Mouse (Mus musculus) heart, adult 2 months (tissue): ENCODE measurements around the gene Ptpre. TPM values are rescaled to one million over a fixed set of nuclear protein-coding genes. Genes with fewer than 3 reads are reported as not detected.
"Not testable (repeated sequence)": the region's sequence is repeated elsewhere in the genome, so short reads cannot be mapped to it uniquely, and the experiment has no call there.

Experiments used
- DNase-seq, 2 experiments: peaks; one replicate each; pipeline ENCODE4 v3.0.0; 2021
- H3K27ac ChIP-seq: fragments of 200-600 bp; 2 replicates; pipeline ENCODE4 v1.8.1; 2022
- H3K27me3 ChIP-seq: fragments of 200-500 bp; 2 replicates; pipeline ENCODE4 v1.6.1; 2012; ENCODE audit warnings: mild to moderate bottlenecking, low read length, inconsistent platforms, mixed read lengths; ENCODE audit not compliant: control insufficient read depth, insufficient read depth
- H3K36me3 ChIP-seq: fragments of 200-500 bp; 2 replicates; pipeline ENCODE4 v1.6.1; 2012; ENCODE audit warnings: low read length, inconsistent platforms; ENCODE audit not compliant: control insufficient read depth, insufficient read depth
- H3K4me1 ChIP-seq: fragments of 200-500 bp; 2 replicates; pipeline ENCODE4 v1.6.1; 2011; ENCODE audit warnings: low read length; ENCODE audit not compliant: control insufficient read depth, insufficient read depth
- H3K4me3 ChIP-seq: fragments of 200-600 bp; 2 replicates; pipeline ENCODE4 v1.8.1; 2022
- H3K79me2 ChIP-seq: fragments of 200-500 bp; replicated peaks from 2 replicates; pipeline ENCODE4 v1.6.1; 2012; ENCODE audit warnings: mild to moderate bottlenecking, inconsistent platforms, low read length, moderate library complexity, mixed read lengths; ENCODE audit not compliant: control insufficient read depth, insufficient read depth
- H3K9ac ChIP-seq: fragments of 200-500 bp; 2 replicates; pipeline ENCODE4 v1.6.1; 2012; ENCODE audit warnings: low read depth, mild to moderate bottlenecking, control low read depth, inconsistent platforms, low read length, mixed read lengths
- CTCF ChIP-seq: fragments of 200-600 bp; IDR thresholded peaks from 2 replicates; pipeline ENCODE4 v1.8.1; 2022; ENCODE audit warnings: antibody characterized with exemption, mild to moderate bottlenecking, moderate library complexity
- EP300 ChIP-seq: fragments of 200-500 bp; IDR thresholded peaks from 2 replicates; pipeline ENCODE4 v1.6.1; 2011; ENCODE audit warnings: low read depth, low read length, control low read depth; ENCODE audit not compliant: insufficient read depth
- POLR2A ChIP-seq: fragments of 200-500 bp; IDR thresholded peaks from 2 replicates; pipeline ENCODE4 v1.6.1; 2011; ENCODE audit warnings: mild to moderate bottlenecking, low read depth, low read length, control low read depth; ENCODE audit not compliant: insufficient read depth
- WGBS: fragments of 180-500 bp; shearing (Covaris S2); methylation state at CpG from one replicate; pipeline ENCODE4 v1.1.7; 2018; 5-methylcytosine and 5-hydroxymethylcytosine counted together
- intact Hi-C: fragments of 180-260 bp; cut with DNase I; formaldehyde crosslinking; loops from one replicate; pipeline ENCODE4 v1.15.1; 2025
- polyA plus RNA-seq: library from polyadenylated mRNA; depleted of rRNA; stranded (reverse); fragments of >200 nt; gene quantifications from 2 replicates; pipeline ENCODE4 v1.2.3, GENCODE M21; 2012
- total RNA-seq, 2 experiments: library from RNA; stranded (reverse); gene quantifications; 2 replicates each; pipeline ENCODE4 v1.2.3; 2021

The Ptpre gene
- total and polyA plus RNA-seq, 3 experiments: 2.8 to 4.1 (median 3.1) TPM

- peak; percentile 42 to 69 for DNase-seq
- H3K27ac ChIP-seq: no peak overlapping the region
- H3K4me1 ChIP-seq: no peaks in the 10 kb centered on the region
- no peaks in the 10 kb centered on the region for H3K79me2 ChIP-seq
- 0 out of 2 replicates have a peak, but pooled peaks have one; percentile 23 for TF ChIP-seq EP300
- no peak for TF ChIP-seq CTCF
- TF ChIP-seq POLR2A: no peak
- H3K4me3 ChIP-seq: no peak overlapping the region
- intact Hi-C loops: no loop called here
- WGBS: 38% methylated on average over 8 of the region's 8 CpGs
- H3K27me3 ChIP-seq: no peaks in the 10 kb centered on the region
- no peak overlapping the region for H3K9ac ChIP-seq
- no peaks in the 10 kb centered on the region for H3K36me3 ChIP-seq
Measured at GRCm38 (mm10) chr7:135676722-135677121, 139.4 kb downstream of the Ptpre start.

DNA sequence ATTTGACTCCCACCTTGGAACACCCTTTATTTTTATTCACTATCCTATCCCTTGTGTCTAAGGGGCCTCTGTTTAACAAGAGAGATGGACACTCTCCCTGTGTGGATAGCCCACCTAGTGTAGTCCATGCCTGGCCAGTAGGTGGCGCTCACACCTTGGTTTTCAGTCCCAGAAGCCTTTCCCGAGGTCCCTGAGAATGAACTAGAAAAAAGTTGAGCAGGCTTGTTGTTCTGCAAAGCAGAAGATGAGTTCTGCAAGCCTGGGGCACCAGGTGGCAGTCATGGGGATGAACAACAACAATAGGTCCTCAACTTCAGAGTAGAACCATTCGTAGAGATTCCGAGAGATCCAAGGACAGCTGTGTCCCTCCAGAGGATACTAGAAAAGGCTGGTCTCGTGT, 143.1 kb downstream of the Ptpre start:
- Histone ChIP-seq H3K27me3 (no peaks in the 10 kb centered on the region), H3K27ac (no peak overlapping the region), H3K4me3 (no peak overlapping the region), H3K36me3 (no peaks in the 10 kb centered on the region), H3K9ac (no peak overlapping the region), H3K79me2 (no peaks in the 10 kb centered on the region), H3K4me1 (no peaks in the 10 kb centered on the region)
- 75% methylated on average over 5 of the region's 5 CpGs for WGBS
- TF ChIP-seq EP300: 0 out of 2 replicates have a peak, but pooled peaks have one; percentile 52
- peak; percentile 76 for TF ChIP-seq CTCF
- no peak for TF ChIP-seq POLR2A
- DNase-seq: peak; percentile 30 to 57
- intact Hi-C loops: loop anchor here (5.0 kb wide), 2 partner anchors 37 to 57 kb away; partner anchors contain the start of gene Mki67

DNA sequence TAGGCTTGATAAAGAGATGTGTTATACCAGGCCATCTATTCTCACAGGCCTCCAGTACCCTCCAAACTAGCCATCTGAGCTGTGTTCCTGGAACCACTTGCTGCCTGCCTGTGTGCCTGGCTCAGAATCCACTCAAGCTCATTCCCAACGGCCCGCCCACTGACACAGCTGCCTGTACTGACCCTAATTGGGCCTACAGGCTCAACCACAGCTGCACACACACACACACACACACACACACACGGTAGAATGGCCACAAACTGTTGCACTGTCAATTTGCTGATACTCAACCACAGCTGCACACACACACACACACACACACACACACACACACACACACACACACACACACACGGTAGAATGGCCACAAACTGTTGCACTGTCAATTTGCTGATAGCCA, 146.8 kb downstream of the Ptpre start:
- WGBS: 57% methylated on average over 4 of the region's 4 CpGs
- H3K79me2 ChIP-seq, H3K4me3 ChIP-seq, H3K4me1 ChIP-seq, H3K27me3 ChIP-seq, H3K36me3 ChIP-seq, H3K27ac ChIP-seq, DNase-seq, H3K9ac ChIP-seq: not testable (repeated sequence)
- intact Hi-C loops: loop anchor here (5.0 kb wide), 2 partner anchors 33 to 53 kb away; partner anchors contain the start of gene Mki67

- Histone ChIP-seq H3K4me1 (no peaks in the 10 kb centered on the region), H3K79me2 (no peaks in the 10 kb centered on the region), H3K27me3 (no peaks in the 10 kb centered on the region), H3K4me3 (no peak overlapping the region), H3K36me3 (no peaks in the 10 kb centered on the region), H3K27ac (no peak overlapping the region), H3K9ac (no peak overlapping the region)
- TF ChIP-seq CTCF: no peak
- TF ChIP-seq EP300: no peak
- TF ChIP-seq POLR2A: no peak
- DNase-seq: no peak
- 84% methylated on average over 7 of the region's 7 CpGs for WGBS
- intact Hi-C loops: loop anchor here (5.0 kb wide), 2 partner anchors 32 to 52 kb away; partner anchors contain the start of gene Mki67
Measured at GRCm38 (mm10) chr7:135684938-135685337, 147.7 kb downstream of the Ptpre start.

DNA sequence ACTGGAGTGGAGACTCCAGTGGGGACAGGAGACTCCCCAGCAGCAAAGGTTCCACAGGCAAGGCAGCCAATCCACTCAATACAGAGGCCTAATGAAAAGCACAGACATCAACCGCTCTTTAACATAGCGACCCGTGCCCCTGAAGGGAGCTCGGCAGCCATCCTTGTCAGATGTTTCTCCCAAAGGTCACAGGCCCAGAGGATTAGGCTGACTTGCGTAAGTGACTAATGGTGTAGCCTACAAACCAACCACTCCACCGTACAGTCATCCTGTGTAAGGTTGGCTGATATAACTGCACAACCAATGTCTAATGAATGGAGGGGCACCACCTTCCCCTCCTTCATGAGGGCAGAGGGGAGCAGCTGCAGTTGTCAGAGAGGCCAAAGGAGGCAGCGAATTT, 152.1 kb downstream of the Ptpre start:
- TF ChIP-seq EP300: no peak
- no peak for TF ChIP-seq CTCF
- TF ChIP-seq POLR2A: no peak
- DNase-seq: no peak
- Histone ChIP-seq H3K36me3 (no peaks in the 10 kb centered on the region), H3K4me1 (no peaks in the 10 kb centered on the region), H3K27ac (no peak overlapping the region), H3K27me3 (no peaks in the 10 kb centered on the region), H3K9ac (no peak overlapping the region), H3K79me2 (no peaks in the 10 kb centered on the region), H3K4me3 (no peak overlapping the region)
- intact Hi-C loops: no loop called here
- 93% methylated on average over 7 of the region's 7 CpGs for WGBS

GRCm38 (mm10) chr7:135691941-135692340, 154.7 kb downstream of the Ptpre start:
- 98% methylated on average over 5 of the region's 5 CpGs for WGBS
- intact Hi-C loops: no loop called here

More at GRCm38 (mm10) chr7:135691941-135692340, 154.7 kb downstream of the Ptpre start:
- H3K4me3 ChIP-seq: no peak overlapping the region
- H3K27me3 ChIP-seq: no peaks in the 10 kb centered on the region
- H3K9ac ChIP-seq: no peak overlapping the region
- DNase-seq: no peak
- H3K36me3 ChIP-seq: no peaks in the 10 kb centered on the region
- H3K27ac ChIP-seq: no peak overlapping the region
- no peaks in the 10 kb centered on the region for H3K79me2 ChIP-seq
- no peaks in the 10 kb centered on the region for H3K4me1 ChIP-seq
- no peak for TF ChIP-seq CTCF
- TF ChIP-seq EP300: no peak
- no peak for TF ChIP-seq POLR2A
